Mouse (Mus musculus) 416B (cell line): ENCODE measurements around the gene Tmem63b.

Experiments used
- DNase-seq: peaks from one replicate; pipeline ENCODE4 v3.0.0; 2011; ENCODE audit warnings: low read depth

Tmem63b gene

DNA sequence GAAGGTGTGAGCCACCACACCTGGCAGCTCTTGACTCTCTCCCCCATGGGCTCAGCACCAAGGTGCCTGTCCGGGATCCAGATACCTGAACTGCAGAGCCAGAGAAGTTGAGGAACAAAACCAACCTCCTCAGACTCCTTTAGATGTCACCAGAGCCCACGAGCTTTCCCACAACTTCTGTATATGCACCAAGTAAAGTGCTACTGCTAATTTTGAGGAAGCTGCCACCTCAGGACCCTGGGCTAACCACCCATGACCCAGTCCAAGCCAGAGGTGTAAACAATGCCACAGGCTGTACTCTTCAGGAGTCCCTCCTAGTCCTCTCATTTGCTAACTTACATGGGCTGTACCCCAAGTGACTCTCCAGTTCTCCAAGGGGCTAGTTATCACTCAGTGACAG lies 14.1 kb downstream of the Tmem63b start:
- no peak for DNase-seq

DNA sequence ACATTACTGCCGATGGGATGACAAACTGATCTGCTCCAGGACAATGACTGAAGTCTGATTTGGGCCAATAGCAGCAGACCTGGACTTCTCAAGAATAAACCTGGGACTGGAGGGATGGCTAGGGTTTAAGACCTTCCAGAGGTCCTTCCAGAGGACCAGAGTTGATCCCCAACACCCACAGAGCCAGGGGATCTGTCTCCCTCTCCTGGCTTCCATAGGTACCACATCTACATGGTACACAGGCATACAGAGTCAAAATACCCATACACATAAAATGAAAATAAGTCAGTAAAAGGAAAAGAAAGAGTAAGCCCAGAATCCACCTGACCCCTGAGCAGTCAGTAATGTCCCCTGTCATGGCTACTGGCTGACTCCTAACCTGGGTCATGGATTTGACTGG lies 14.9 kb downstream of the Tmem63b start:
- peak; percentile 26 for DNase-seq

DNA sequence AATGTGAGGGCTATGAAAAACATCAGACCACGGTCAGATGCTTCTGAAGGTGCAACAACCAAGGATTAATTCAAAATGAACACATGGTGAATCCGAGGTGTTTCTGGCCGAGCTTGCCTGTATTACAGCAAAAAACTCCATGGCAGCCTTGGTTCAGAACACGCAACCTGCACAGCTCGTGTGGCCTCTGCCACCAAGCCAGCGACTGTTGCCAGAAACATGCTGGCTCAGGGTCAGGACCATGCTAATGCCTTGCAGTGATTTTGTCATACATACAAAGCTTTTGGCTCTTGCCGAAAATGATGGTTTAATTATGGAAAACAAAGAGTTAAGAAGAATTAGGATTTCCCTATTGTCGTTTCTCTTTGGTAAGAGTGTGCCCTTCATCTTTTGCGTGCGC lies 18.7 kb downstream of the Tmem63b start:
- DNase-seq, result no peak

DNA sequence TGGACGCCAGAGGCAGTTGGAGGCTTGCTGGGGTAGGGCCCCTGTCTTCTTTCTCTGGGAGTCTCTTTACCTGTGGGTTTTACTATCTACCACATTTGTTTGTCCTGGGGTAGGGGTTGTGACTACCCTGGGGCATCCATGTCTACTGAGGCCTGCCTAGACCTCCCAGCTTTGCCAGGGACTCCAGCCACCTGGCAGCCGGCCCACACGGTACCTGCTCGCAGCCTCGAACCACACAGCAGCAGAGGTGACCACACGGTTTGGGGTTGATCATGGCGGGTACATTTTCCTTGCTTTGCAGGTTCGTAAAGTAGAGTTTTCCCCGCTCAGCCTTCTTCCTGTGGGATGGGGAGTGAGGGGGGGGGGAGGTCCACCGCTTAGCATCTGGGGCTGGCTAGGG lies 19.2 kb downstream of the Tmem63b start:
- DNase-seq, result no peak

DNA sequence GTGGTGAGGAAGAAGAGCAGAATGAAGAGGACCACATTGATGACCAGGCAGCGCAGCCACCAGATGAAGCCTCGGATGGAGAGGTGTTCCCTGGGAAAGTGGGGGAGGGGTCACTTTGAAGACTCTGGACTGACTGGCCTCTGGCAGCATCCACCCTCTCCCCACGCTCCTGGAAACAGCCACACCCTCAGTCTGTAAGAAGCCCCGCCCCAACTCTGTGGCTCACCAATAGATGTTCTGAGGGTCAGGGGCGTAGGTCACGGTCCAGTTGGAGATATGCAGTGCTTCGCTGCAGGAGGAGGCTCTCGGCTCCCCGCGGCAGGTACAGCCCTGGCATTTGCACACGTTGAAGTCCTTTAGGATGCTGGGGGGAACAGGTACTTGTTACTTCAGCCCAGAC lies 20.6 kb downstream of the Tmem63b start:
- DNase-seq, result no peak

DNA sequence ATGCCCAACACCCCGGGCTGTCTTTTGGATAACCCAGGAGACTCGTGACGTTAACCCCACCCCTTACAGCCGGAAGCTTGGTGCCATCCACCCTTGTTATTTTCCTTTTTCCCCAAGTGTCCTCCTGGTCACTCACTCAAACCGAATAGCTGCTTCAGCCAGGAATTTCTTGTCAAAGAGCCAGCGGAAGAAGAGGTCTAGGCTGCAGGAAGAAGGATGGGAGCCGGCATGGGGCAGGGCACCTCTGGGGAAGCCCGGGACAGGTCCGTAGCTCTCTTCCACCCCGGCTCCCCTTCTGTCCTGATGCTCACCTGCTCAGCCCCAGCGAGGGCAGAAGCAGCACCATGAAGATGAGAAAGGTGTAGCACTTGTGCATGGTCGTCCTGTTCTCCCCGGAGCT lies 22.1 kb downstream of the Tmem63b start:
- no peak for DNase-seq

DNA sequence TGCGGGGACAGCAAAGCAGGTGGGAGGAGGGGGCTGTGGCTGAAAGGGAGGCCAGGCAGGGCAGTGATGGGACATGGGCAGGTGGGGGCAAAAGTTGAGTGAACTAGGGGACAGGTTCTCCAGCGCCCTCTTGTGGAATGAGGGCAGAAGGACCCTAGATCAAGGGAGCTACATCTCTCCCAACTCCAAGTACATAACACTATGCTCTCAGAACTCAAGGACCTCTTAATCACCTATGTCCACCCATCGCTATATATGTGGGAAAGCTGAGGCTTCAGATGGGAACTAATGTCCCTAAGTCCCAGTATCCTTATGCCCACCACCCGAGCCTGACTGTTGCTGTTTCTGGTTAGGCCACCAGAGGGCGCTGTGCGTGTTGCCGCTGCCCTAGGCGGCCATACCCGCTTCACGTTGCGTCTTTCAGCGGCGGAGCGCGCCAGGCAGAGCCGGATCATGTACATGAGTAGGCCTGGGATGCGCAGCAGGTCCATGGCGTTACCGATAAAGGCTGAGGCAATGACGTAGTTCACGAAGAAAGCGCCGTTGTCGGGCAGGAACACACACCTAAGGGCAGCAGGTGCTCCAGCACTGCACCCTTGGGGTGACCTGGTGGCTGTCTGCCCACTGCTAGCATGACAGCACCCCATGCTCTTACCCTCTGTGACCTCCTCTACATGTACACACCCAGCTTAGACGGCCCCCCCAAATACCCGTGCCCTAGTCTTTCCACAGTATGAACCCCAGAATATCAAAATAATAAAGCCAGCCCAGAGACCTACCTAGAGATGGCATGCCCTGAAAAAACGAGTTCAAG lies 23.4 kb downstream of the Tmem63b start:
- peak; percentile 64 for DNase-seq

DNA sequence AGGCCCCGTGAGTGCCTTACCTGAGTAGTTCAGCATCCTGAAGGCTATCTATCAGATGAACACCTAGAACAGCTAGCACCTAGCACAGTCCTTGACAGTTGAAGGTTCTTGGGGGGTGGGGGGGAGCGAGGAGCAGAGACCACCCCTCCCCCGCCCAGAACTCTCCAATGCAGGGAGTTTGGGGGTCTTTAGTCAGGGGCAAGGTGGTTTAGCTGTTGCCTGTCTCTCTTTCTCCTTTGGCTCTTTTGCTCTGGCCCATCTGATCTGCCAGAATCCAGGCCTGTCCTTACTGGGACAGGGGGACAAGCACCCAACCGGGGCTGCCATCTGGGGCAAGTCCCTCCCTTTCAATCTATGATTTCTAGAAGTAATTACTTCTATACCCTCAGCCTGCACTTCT lies 27.5 kb downstream of the Tmem63b start, which contains the start of gene Capn11:
Gene Capn11, minus strand, starts transcription at position 101 of the 400 bp plus-strand sequence.
- no peak for DNase-seq

DNA sequence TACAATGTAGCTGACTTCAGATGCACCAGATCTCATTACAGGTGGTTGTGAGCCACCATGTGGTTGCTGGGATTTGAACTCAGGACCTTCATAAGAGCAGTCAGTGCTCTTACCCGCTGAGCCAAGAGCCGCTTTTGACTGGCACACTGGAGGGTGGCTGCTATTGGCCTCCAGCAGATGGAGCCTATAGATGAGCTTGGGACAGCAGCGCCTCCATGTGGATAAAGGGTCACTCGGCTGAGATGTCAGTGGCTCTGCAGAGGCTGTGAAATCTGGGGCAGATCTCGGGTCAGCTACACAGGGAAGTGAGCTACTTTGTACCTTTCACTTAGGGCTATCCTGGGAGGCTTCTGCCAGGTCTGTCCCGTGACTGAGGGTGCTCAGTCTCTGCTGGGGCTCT lies 30.9 kb downstream of the Tmem63b start:
- peak; percentile 70 for DNase-seq

DNA sequence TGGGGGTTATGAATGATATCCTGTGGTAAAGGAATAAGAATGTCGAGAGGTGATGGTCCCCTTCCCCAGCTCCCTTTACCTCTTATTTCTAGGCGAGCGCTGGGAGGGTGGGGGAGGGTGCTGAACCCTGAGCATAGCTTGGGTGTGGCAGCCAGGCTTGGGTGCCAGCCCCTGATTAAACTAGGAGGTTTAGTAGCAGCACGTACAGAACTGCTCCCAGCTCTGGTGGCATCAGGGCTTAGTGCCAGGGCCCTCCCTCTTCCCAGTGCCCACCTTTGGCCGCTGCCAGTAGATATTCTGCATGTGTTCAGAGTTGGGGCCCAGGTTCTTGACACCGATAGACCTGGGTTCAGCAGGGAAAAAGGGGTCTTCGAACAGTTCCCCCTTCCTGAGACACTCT lies 33.5 kb downstream of the Tmem63b start:
- no peak for DNase-seq

DNA sequence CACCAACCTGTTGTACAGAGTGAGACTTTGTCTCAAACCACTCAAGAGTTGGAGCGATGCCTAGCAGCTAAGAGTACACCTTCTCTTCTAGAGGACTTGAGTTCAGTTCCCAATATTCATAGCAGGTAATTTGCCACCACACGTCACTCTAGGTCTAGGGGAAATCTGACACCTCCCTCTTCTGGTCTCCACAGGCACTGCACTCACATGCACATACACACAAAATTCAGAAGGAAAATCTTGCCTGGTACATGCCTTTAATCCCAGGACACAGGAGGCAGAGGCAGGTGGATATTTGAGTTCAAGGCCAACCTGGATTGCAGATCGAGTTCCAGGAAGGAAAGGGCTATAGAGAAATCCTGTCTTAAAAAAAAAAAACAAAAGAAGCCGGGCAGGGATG lies 42.5 kb downstream of the Tmem63b start:
- no peak for DNase-seq

DNA sequence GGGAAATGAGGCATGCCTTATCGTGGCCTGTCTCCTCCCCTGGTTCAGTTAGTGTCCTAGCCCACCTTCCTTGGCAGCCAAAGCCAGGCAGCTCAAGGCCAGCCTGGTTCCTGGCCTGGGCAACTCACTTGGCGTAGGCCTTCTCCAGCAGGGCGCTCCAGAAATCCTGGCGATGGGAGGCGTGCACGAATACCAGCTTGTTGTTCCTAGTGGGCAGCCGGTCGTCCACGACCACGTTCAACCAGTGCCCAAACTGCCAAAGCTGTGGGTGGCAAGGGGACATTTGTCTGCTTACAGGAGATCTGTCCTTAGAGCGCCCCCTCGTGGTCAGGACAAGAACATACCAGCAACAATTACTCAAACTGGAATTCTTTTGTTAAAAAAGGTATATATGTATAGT lies 44.0 kb downstream of the Tmem63b start:
- peak; percentile 73 for DNase-seq

DNA sequence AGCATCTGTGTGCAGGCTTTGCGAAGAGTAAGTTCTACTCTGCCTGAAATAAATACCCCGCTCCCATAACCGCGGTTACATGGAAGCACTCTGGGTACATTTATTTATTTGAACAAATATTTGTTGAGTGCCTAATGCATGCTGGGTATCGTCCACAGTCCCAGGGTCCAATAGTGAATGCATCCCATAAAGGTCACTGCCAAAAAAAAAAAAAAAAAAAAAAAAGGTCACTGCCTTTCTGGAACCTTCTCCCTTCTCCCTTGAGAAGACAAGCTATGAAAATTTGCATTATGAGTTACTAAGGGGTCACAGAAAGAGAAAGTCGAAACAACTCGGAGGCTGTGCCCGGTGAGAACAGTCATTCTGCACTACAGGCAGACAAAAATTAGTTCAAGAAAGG lies 44.7 kb downstream of the Tmem63b start:
- no peak for DNase-seq

DNA sequence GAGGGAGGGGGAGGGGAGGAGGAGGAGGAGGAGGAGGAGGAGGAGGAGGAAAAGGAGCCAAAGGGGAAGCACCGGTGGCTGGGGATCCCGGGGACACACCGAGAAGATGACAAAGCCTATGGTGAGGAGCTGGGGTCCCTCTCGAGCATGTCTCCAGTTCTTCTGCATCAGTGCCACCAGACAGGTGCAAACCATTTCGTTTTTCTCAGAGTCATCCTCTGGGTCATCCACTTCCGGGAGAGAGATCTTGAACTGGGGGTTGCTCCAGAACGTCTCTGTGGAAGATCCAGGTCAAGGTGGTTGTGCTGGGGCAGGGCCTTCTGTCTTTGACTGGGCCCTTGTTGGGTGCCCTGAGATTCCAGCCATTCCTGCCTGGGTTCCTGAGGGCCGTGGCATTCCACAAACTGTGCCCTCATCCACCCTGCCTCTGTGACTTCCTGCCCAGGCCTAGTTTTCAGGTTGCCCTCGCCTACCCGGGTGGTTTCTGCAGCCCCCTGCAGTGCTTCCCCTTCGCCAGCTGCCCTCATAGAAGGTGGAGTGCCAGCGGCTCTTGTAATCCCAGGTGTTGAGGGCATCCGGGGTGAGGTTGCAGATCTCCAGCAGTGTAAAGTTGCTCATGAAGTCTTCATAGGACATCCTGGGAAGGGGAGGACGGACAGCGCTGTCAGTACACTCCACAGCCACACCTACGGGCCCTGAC lies 48.0 kb downstream of the Tmem63b start:
- DNase-seq, result no peak

DNA sequence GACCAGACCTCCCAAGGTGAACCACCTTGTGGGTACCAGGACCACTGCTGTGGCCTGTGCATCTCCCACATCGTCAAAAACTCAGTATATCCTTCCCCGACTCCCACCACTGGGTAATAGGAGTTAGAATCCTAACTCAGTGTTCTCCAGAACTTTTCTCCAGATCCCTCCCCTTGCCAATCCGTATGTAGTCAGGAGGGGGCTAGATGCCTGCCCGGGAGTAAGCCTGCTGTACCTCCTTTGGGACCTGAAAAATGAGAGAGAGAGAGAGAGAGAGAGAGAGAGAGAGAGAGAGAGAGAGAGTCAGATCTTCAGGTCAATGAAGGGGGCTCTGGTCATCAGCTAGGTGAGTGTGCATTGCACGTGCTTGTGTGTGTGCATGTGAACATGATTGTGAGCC lies 52.7 kb downstream of the Tmem63b start:
- DNase-seq, result no peak

DNA sequence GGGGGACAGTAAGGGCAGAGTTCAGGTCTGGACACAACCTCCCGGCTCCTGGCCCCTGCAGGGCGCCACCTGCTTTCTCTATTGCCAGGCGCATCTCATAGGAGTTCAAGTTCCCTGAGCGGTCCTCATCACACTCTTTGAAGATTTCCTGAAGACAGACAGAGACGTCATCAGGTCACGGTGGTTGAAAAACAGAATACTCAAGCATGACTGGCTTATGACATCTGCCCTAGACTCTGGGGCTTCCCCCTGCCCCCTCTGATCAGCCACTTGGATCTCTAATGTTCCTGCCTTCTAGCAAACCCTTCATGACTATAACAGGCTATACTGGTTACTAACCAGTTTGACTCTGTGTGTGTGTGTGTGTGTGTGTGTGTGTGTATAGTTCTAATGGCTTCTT lies 54.8 kb downstream of the Tmem63b start:
- no peak for DNase-seq

DNA sequence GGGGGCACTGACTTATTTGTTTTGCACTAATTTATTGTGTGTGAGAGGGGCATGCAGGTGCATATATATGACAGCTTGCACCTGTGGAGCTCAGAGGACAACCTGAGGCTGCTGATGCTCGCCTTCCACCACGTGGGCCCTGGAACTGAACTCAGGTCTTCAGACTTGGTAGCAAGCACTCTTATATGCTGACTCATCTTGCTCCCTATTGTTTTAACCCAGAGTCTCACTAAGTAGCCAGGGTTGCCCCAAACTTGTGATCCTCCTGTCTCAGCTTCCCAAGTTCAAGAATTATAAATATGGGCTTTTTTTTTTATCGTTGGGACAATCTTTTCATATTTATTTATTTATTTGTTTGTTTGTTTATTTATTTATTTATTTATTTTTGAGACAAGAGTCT lies 55.7 kb downstream of the Tmem63b start:
- no peak for DNase-seq

DNA sequence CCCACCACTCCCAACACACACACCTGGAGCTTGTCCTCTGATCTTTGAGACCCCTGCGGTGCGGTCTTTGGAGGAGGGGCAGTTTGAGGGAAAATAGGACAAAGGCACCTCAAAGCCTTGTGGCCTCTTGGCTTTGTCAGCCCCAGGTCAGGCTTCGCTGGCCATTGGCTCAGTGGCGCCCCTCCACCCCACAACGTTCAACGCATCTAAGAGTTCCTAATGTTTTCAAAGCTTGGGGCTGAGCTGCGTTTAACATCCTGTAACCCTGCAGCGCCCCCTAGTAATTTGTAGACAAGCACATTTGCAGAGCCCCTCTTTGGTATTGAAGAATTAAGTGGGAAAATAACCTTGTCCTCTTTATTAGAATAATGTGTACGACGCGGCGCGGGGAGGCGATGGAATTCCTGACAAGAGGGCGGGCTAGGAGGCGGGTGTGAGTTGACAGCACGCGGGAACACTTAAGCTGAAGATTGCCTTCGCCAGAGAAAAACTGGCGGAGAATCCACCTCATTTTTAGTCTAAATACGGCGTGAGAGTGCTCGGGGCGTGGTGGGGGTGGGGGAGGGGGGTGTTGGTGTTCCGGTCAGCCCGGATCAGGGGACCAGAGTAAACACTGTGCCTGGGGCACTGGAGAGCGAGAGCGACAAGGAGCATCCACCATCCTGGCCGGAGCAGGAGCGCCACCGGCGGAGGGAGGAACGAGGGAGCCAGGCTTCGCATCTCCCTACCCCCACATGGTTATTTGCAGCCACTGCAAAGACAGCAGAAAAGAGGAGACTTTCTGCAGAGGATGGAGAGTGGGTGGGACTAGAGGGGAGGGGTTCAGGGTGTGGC lies 56.6 kb downstream of the Tmem63b start:
- DNase-seq, result peak; percentile 38

DNA sequence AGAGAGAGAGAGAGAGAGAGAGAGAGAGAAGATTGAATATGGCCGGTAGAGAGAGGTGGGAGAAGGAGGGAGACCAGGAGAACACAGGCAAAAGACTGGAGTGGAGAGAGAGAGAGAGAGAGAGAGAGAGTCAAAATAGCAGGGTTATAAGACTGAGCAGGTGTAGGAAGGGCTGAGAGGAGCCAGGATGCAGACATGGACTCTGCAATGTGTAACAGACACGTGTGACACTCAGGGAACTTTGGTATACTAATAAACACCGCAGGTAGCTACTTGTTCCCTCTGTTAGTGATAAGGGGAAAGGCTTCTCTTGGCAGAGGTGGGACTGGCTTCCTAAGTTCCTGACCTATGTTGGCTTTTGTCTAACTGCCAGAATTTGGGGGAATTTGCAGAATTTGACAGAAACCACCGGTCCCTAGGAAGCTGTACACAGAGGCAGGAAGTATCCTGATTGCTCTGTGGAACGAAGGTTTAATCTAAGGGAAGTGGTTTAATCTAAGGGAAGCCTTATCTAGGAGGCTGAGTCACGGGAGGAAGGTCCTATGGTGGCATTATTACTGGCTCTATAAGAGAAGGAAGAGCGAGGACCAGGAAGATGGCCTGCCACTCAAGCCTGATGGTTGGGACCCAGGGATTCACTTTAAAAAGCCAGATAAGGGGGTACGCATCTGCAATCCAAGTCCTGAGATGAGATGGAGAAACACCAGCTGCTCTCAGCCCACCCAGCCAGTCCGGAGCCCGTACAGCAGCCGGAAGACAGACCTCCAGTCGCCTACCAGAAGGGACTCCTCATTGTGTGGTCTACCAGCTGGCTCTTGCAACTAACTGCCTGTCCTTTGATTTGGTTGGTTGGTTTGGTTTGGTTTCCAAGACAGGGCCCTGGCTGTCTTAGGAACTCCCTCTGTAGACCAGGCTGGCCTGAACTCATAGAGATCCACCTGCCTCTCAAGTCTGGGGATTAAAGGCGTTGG lies 57.5 kb downstream of the Tmem63b start:
- DNase-seq, result peak; percentile 67

DNA sequence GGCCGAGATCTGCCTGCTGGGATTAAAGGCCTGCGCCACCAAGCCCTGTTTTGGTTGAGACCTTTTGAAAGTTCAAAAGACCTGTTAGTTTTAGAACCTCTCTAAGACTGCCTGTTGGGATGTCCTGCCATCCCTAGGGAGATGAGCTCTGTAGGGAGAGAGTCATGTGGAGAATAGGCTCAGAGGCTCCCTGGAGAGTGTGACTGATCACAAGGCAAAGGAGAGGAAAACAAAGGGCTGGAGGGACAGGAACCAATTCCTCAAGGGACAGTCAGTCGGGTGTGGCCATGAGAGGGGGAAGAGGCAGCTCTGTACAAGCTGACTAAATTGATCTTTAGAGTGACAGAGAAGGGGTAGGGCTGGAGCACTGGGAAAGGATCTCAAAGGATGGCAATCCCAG lies 58.5 kb downstream of the Tmem63b start:
- DNase-seq, result no peak

DNA sequence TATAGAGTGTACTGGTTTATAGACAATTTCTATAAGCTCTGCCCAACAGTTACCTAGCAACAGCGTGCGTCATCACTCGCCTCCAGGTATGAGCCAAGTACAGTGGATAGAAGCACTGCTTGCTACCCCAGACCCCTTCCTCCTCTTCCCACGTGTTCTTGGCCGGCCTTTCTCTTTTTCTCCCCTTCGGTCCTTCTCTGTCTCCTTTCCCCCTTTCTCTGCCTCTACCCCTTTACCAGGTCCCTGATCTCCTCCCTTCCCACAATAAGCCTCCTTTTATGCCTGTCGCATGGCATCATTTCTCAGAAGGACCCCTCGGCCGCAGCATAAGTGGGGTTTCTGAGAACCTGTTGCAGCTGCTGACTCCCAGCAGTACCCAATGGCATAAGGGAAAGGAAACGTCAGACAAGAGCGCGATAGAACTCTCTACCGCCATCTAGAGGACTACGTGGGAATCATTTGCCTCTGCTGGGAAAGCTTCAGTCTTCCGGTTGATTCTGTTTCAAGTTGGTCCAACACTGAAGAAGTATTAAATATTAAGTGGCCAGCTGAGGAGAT lies 60.0 kb downstream of the Tmem63b start:
- peak; percentile 86 for DNase-seq
